ENCODE assay signal across 8 mouse cellular contexts in the genomic region with DNA sequence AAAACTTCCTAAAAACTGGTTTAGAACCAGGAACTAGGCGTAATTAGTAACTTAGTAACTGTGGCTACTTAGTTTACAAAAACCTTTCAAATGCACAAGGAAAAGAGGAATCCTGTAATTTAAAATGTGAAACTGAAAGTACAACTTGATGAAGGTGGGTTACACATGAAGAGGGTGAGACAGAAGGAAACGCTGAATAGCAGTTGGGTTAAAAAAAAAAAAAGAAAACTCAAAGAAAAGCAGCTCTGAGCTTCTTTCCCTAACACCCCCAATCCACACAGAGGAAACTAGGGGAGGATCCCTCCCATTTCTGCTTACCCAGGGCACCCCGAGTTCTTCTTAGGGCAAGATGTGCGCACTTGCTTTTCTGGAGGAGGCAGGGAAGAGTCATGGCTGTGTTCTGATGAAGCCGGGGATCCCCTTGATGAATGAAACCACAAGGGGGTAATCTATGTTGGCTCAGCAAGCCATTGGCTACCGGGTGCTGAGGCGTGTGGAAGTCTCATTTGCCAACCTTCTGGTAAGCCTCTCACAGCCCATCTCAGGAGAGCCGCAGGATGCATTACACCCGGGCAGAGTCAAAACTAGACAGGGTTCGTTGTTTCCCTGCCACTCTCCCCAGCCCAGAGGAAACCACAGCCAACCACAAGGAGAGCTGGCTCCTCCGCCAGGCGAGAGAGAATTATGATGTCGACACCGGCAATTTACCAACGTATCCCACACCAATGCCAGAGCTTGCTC.
DNase-seq lines count a peak whose midpoint lies in the region; ATAC-seq and TF ChIP-seq lines count a peak whose summit lies in the region.

No protein-coding gene starts in this region.

- peak; percentile 69 for DNase-seq in gastrocnemius, adult 18-20 months (ENCODE audit: low spot score)
- no peak for DNase-seq in gastrocnemius, postnatal 36 days
- peak; percentile 20 for DNase-seq in MN1 (ENCODE audit: low spot score)
- no peak for DNase-seq in urinary bladder, postnatal 14 days (ENCODE audit: low spot score)
- no peak for DNase-seq in hindbrain, embryonic 14.5 days (ENCODE audit: low spot score)
- no peak for DNase-seq in urinary bladder, postnatal 10 days (ENCODE audit: low spot score)

- no peaks in the 10 kb centered on the region for H3K4me1 ChIP-seq in intestine, embryonic 16.5 days (ENCODE audit: control insufficient read depth, insufficient read depth, low read length)
- peaks cover 36% of the 10 kb centered on the region; the same call in 1 of the 2 replicates for H3K4me1 ChIP-seq in small intestine, adult 2 months (ENCODE audit: control insufficient read depth, insufficient read depth, insufficient read length, low read length)
- 0 out of 2 replicates have a peak, but pooled peaks cover under 1% of the 10 kb centered on the region for H3K4me1 ChIP-seq in hindbrain, embryonic 14.5 days (replicated peaks; ENCODE audit: control insufficient read depth, insufficient read depth, low read length)

- H3K36me3 ChIP-seq in intestine, embryonic 16.5 days (ENCODE audit: control insufficient read depth, insufficient read depth, low read length): no peaks in the 10 kb centered on the region
- H3K36me3 ChIP-seq in small intestine, adult 2 months (ENCODE audit: control insufficient read depth, insufficient read depth, low read length): peaks cover 3% of the 10 kb centered on the region
- H3K36me3 ChIP-seq in hindbrain, embryonic 14.5 days (replicated peaks; ENCODE audit: control insufficient read depth, insufficient read depth): no peaks in the 10 kb centered on the region

- intact Hi-C loops in gastrocnemius, postnatal 36 days (cut with DNase I): loop anchor here (5.0 kb wide), 1 partner anchor 49 kb away; no protein-coding TSS in a partner anchor

- TF ChIP-seq CTCF in small intestine, adult 2 months (IDR thresholded peaks at IDR 0.05; ENCODE audit: extremely low read depth, insufficient read length, insufficient replicate concordance, low read depth, low read length): no peak

- no peaks in the 10 kb centered on the region for H3K27me3 ChIP-seq in intestine, embryonic 16.5 days (replicated peaks; ENCODE audit: control insufficient read depth, insufficient read depth, low read length)
- no peaks in the 10 kb centered on the region for H3K27me3 ChIP-seq in small intestine, adult 2 months (ENCODE audit: control insufficient read depth, insufficient read depth, low read length)
- no peaks in the 10 kb centered on the region for H3K27me3 ChIP-seq in hindbrain, embryonic 14.5 days (ENCODE audit: control insufficient read depth, insufficient read depth, low read length)

- peak overlapping the region; percentile 11; the same call in 1 of the 2 replicates for H3K4me2 ChIP-seq in intestine, embryonic 16.5 days (ENCODE audit: low read depth, low read length)
- no peak overlapping the region for H3K4me2 ChIP-seq in hindbrain, embryonic 14.5 days (replicated peaks)

- TF ChIP-seq POLR2A in small intestine, adult 2 months (IDR thresholded peaks at IDR 0.05; ENCODE audit: low read depth, low read length): peak; percentile 59

- no peaks in the 10 kb centered on the region for H3K9me3 ChIP-seq in intestine, embryonic 16.5 days (ENCODE audit: control insufficient read depth, low read length)
- H3K9me3 ChIP-seq in hindbrain, embryonic 14.5 days (ENCODE audit: control insufficient read depth, low read length): no peaks in the 10 kb centered on the region

- ATAC-seq in intestine, embryonic 16.5 days: no peak
- ATAC-seq in hindbrain, embryonic 14.5 days (ENCODE audit: low FRiP score): no peak

- no peak overlapping the region; the same call in 1 of the 2 replicates for H3K4me3 ChIP-seq in intestine, embryonic 16.5 days (ENCODE audit: low read length)
- H3K4me3 ChIP-seq in small intestine, adult 2 months (ENCODE audit: low read depth, low read length): peak overlapping the region; percentile 74
- no peak overlapping the region for H3K4me3 ChIP-seq in hindbrain, embryonic 14.5 days (replicated peaks; ENCODE audit: low read length)

- no peak overlapping the region for H3K27ac ChIP-seq in intestine, embryonic 16.5 days (ENCODE audit: low read length)
- H3K27ac ChIP-seq in small intestine, adult 2 months (ENCODE audit: insufficient read depth, low read depth, low read length): peak overlapping the region; percentile 100
- H3K27ac ChIP-seq in hindbrain, embryonic 14.5 days: no peak overlapping the region

- H3K9ac ChIP-seq in intestine, embryonic 16.5 days (ENCODE audit: low read depth, low read length): no peak overlapping the region
- H3K9ac ChIP-seq in hindbrain, embryonic 14.5 days: no peak overlapping the region

- WGBS in intestine, embryonic 16.5 days: 77% methylated on average over 15 of the region's 15 CpGs
- 12% methylated on average over 15 of the region's 15 CpGs for WGBS in small intestine, adult 2 months
- 85% methylated on average over 15 of the region's 15 CpGs for WGBS in hindbrain, embryonic 14.5 days

Comparison
In these comparisons a context has a peak if more than half of its experiments do, and no peak if none do; other contexts are left out.
1. DNase-seq: peak in gastrocnemius, adult 18-20 months (single experiment) and MN1 (single experiment); none in gastrocnemius, postnatal 36 days (0 of 2), urinary bladder, postnatal 14 days (single experiment), hindbrain, embryonic 14.5 days (single experiment) and urinary bladder, postnatal 10 days (single experiment).